Mouse (Mus musculus): ENCODE measurements around the gene Man1a.
A peak's percentile ranks its signal among the peaks of the same experiment; 100 is the strongest.

Man1a gene

GRCm38 (mm10) chr10:54076420-54076819 is at the start of gene Man1a:
Man1a (minus strand) TSS chr10:54076609.
- no peak for DNase-seq

DNA sequence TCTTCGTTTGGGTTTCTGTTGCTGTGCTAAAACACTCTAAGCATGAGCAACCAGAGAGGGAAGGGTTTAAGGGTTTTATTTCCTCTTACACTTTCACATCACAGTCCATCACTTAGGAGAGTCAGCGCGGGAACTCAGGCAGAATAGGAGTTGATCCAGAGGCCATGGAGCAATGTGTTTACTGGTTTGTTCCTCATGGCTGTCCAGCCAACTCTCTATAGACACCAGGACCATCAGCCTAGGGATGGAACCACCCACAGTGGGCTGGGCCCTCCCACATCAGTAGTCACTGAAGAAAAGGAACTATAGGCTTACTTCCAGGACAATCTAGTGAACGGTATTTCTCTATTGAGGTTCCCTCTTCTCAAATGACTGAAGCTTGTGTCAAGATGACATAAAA is 45.4 kb upstream of the Man1a start:
- DNase-seq: no peak

DNA sequence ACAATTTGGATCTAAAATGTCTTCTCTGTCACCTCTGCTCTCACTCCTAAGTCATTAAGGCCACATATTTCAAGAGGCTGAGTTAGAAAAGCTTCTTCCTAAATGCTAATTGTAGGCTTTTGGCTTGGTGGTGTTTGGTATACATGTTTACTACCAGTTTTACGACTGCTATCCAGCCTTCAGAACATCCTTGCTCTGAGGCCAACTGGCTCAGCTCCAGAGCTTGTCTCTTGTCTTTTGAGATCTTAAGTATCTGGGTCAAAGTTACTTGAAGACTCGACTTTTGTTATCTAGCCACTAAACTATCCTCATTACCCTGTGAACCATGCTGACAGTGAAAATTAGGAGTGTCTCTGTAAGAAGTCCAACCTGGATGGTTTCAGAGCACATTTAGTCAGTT is 44.0 kb upstream of the Man1a start:
- DNase-seq: no peak

DNA sequence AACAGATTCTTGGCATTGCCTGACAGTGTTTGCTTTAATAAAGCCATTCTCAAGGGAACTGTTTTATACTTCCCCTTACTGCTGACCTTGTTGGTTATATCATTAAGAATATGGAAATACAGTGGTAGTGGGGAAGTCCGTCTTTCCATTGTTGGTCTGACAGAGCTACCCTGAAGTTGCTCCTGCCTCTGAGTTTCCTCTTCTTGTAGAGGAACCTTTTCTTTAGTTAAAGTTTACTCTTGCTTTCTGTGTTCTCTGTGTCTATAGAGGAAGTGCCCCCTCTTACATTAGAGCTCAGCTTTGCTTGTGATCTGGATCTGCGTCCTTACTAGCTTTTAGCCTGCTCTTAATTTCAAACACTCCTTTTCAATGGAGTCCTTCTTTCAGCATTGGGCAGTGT is 42.9 kb upstream of the Man1a start:
- DNase-seq: no peak

DNA sequence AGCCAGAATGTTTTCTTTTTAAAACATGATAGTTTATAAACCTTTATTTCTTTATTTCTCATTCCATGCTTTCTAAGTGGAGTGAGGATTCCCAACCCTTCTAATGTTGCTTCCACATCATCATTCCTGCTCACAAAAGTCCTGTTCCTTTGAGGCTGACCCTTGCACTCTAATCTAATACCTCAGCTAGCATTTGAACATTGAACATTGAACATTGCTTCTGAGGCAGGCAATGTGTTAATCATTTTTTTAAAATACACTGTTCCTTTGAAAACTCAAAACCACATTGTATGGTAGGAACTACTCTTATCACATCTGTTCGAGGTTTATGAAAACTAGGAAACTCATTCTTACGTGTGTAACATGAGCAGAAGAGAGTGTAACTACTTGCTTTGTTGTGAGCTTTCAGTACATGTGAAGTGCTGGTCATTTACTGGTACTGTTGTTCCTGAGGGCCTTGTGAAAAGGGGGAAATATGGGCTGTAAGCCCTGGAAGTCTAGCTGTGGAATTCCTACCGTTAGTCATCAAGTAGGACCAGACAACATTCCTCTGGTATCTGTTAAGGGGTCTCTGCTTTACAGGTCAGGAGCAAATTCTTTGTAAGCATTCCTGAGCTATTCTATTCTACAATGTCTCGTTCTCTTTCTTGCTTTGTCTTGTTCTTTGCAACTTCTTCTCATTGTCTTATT is 42.0 kb upstream of the Man1a start:
- DNase-seq: no peak

DNA sequence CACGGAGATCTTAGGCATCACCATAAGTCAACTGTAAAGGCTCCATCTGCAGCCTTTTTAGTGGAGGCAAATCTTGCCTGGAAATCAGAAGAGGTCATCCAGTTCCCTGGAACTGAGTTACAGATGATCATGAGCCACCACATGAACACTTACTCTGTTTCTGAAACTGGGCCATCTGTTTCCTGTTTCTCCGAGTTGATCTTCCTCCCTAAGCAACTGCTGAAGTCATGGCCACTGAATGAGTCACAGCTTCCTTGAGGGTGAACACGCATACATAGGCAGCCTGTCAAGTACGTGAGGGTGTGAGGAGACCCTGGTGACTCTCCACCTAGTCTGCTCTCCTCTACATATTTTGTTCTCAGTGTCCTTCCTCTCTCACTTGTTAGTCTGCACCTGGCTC is 41.4 kb upstream of the Man1a start:
- no peak for DNase-seq

- no peak for DNase-seq
These were observed 27.3 kb upstream of the Man1a start for GRCm38 (mm10) chr10:54103671-54104070.

DNA sequence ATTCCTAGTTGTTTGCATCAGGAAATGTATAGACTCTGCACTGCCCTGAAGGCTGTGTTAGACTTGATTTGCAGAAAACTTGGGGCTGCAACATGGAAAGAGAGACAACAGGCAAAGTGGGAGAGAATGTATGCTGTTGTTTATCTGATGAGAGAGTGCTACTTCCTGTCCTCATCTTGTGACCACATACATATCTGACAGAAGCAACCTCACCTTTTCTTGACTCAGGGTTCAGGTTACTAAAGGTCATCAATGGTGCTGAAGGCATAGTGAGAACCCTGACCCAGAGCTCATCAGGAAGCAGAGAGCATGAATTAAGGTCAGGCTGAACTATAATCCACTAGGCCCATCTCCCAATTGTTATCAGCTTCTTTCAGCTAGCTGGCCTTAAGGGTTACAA is 15.7 kb upstream of the Man1a start:
- no peak for DNase-seq

DNA sequence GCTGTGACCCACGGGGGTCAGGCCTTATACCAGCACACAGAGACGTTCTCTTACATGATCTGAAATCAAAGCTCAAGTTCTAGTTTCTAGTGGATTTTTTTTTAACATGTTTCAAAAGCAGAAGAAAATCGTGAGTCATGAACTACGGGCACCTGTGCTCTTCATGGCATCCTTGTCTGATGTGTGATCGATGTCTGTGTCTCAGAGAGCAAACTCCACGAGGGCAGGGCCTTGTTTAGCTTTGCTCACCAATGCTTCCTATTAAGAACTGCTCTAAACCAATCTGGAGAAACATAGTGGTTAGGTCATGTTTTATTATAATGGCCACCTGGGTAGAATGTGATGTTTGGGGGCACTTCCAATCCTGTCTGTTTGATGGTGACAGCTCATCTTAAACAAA is 13.5 kb upstream of the Man1a start:
- no peak for DNase-seq

DNA sequence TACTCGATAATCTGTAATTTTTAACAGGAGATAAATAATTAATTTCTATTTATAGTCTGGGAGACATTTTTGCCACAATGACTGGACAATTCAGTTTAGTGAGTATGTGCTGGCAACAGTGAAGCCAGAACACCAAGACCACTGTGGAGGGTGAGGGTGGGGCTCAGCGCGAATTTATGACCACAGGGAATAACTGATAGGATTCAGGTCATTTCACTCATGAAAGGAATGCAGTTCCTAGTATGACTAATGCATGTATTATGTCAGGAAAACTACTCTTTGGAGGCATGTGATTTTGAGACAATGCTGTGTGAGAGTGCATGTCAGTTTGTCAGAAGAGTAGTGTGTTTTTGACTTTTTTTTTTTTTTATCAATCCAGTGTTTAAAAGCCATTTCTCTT is 10.9 kb upstream of the Man1a start:
- no peak for DNase-seq

DNA sequence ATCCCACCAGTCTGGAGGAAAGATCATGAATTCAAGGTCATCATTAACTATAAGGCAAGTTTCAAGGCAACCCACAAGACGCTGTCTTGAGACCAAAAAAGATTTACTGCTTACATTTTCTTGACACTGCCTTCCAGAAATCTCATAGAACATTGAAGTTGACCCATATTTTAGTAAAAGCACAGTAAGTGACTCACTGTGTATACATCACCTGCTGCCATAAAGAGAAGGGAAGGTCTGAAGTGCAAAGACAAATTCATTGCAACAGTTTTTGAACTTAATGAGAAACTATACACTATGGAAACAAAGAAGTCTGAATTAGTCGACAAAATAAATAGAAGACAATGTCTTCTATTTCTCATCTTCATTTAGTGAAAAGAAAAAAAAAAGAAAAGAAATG is 8.7 kb upstream of the Man1a start:
- no peak for DNase-seq

GRCm38 (mm10) chr10:54077005-54077404 is 596 bp upstream of the Man1a start:
- no peak for DNase-seq

DNA sequence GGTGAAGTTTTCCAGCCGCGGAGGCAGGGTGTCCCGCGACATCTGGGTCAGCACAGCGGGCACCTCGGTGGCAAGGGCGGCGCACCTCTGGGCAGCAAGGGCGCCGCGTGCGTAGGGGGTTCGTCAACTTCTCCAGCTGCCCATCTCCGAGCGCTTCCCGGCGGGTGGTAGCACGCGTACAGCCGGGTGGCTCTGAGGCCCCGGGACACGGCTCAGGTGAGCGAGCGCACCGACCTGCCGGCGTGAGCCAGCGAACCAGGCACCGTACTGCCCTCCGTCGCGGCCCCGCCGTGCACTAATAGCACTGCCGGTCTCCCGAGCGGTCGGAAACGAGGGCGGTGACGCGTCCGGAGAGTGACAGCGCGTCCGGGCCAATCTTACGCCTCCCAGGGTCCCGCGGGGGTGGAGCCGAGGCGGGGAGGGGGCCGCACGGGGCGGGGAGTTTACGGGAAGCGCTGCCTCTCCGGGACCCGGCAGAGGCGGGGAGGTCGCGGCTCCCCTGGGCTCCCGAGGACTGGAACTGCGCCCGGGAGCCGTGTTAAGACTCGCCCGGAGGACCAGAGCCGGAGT is 883 bp downstream of the Man1a start:
- peak; percentile 83 for DNase-seq

DNA sequence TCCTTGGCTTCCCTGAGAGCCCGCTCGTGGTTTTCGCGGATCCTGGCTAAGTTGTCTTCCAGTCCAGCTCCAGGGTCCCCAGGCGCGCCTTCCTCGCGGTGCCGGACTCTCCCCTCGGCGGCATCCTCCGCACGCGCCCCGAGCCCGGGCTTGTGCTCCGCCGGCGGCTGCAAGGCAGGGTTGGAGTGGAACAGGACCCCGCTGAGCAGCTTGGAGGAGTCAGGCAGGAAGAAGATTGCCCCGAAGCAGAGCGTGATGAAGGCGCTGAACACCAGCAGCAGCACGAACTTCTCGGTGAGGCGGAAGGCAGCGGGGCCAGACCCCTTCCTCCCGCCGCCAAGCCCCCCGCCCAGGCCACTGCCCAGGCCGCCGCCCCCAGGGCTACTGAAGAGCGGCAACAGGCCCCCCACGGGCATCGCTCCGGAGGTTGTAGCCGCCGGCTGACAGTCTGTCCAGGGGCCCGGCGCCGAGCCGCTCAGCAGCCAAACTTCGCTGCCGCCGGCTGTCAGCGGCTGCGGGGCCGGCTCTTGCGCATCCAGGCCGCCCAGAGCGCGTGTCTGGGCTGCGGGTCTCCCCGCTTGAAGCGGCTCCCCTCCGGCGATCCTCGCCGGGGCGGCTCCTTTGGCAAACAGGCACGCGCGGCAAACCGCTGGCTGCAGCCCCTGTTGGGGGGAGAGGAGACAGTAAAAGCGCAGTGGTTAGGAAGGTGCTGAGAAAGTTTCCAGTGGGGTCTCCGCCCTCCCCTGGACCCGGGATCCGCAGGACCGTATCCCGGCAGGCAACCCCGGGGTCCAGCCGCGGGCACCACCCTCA is 1.6 kb downstream of the Man1a start:
- peak; percentile 37 for DNase-seq

GRCm38 (mm10) chr10:54074247-54074608 is 2.2 kb downstream of the Man1a start:
- no peak for DNase-seq

- DNase-seq: no peak
These were observed 2.7 kb downstream of the Man1a start for GRCm38 (mm10) chr10:54073641-54074203.

GRCm38 (mm10) chr10:54072336-54072735 is 4.1 kb downstream of the Man1a start:
- DNase-seq: no peak

- DNase-seq: no peak
These were observed 5.9 kb downstream of the Man1a start for GRCm38 (mm10) chr10:54070496-54070895.

DNA sequence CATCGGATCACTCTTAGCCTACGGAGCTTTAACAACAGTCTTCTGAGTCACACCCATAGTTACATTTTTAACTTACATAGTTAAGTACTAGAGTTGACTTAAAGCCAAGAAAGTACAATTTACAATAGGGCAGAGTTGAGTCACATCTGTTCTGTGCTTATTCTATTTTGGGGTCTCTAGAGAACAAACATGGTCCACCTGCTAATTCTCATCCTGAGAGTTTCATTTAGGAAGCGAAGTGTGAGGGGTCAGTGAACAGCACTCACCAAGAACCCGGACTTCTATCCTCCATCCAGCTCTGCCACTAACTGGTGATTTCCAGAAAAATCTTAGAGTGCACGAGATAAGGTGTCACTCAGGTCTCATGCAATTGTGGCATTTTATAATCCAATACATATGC is 7.0 kb downstream of the Man1a start:
- no peak for DNase-seq

GRCm38 (mm10) chr10:54066683-54067082 is 9.7 kb downstream of the Man1a start:
- no peak for DNase-seq

DNA sequence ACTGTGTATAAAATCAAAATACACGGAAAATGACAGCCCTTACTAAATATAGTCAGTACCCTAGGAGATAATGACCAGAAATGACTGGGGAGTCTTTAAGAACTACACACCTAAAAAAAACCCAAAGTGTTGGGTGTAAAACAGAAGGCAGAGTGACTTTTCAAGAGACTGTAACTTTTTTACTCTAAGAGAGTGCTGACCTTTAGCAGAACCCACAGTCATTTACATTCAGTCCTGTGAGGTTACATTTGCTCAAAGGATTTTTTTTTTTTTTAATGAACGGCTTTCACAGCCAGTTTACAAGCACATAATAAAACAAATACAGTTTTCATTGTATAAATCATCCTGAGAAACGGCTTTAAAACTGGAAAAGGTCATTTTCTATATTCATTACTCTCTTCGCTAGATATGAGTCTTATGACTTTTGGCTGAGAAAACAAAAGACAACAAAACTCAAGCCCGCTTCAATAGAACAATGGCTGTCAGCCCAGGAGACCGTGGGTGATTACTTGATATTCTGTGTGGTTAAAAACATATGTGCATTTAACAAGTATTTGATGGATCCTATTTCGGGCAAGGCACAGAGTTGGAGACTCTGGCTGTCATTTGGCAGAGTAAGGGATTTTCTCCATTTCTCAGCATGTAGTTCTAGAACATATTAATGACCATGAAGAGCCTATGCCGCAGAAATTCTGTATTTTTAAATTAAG is 12.7 kb downstream of the Man1a start:
- DNase-seq: no peak

GRCm38 (mm10) chr10:54062835-54063234 is 13.6 kb downstream of the Man1a start:
- DNase-seq: no peak

DNA sequence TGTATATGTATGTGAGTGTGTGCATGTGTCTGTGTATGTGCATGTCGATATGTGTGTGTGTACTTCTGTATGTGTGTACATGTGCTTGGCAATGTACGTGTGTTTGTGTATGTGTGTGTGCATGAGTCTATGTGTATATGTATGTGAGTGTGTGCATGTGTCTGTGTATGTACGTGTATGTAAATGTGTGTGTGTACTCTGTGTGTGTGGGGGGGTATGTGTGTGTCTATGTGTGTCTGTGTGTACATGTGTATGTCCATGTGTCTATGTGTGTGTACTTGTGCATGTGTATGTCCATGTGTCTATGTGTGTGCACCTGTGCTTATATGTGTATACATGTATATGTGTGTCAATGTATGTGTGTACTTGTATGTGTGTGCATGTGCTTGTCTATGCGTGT is 15.2 kb downstream of the Man1a start:
- DNase-seq: no peak
